Mouse (Mus musculus) thymus, postnatal 25 days (tissue): ENCODE results near the gene Fgf22.

ENCODE experiments used
- DNase-seq: peaks from one replicate; pipeline ENCODE4 v3.0.0; 2022

The Fgf22 gene

GRCm38 (mm10) chr10:79793738-79794490 is 39.0 kb downstream of the Fgf22 start:
- no peak for DNase-seq

GRCm38 (mm10) chr10:79794491-79794931 is 39.6 kb downstream of the Fgf22 start:
- DNase-seq = no peak

- DNase-seq = no peak
Measured at GRCm38 (mm10) chr10:79795905-79796304, 41.0 kb downstream of the Fgf22 start.

GRCm38 (mm10) chr10:79797326-79797725 is 42.5 kb downstream of the Fgf22 start:
- DNase-seq = peak; percentile 39

GRCm38 (mm10) chr10:79798289-79798928 is 43.5 kb downstream of the Fgf22 start:
- no peak for DNase-seq

GRCm38 (mm10) chr10:79800508-79800907 is 45.6 kb downstream of the Fgf22 start:
- no peak for DNase-seq

GRCm38 (mm10) chr10:79801837-79802236 is 47.0 kb downstream of the Fgf22 start:
- DNase-seq = no peak

- no peak for DNase-seq
Measured at GRCm38 (mm10) chr10:79802331-79802971, 47.6 kb downstream of the Fgf22 start.

GRCm38 (mm10) chr10:79803716-79804323 is 48.9 kb downstream of the Fgf22 start:
- DNase-seq = no peak

- DNase-seq = no peak
Measured at GRCm38 (mm10) chr10:79805636-79806035, 50.8 kb downstream of the Fgf22 start.

GRCm38 (mm10) chr10:79806331-79806730 is 51.5 kb downstream of the Fgf22 start:
- no peak for DNase-seq

GRCm38 (mm10) chr10:79806972-79807371 is 52.1 kb downstream of the Fgf22 start:
- DNase-seq = no peak

GRCm38 (mm10) chr10:79807826-79808225 is 53.0 kb downstream of the Fgf22 start:
- no peak for DNase-seq
